Mouse (Mus musculus) G1E-ER4 (cell line): ENCODE data around the gene Gm26602. TPM values are rescaled to one million over a fixed set of nuclear protein-coding genes. Genes with fewer than 3 reads are reported as not detected.

Source experiments
- GATA1 ChIP-seq: IDR thresholded peaks from one replicate; pipeline ENCODE4 v1.8.0; 2012; ENCODE audit warnings: low read length, inconsistent platforms
- polyA plus RNA-seq: library from polyadenylated mRNA; stranded (reverse); fragments of >175 nt; gene quantifications from 2 replicates; pipeline ENCODE4 v1.2.3, GENCODE M21; 2012

Gm26602 gene
- polyA plus RNA-seq = not detected in 2 replicates

DNA sequence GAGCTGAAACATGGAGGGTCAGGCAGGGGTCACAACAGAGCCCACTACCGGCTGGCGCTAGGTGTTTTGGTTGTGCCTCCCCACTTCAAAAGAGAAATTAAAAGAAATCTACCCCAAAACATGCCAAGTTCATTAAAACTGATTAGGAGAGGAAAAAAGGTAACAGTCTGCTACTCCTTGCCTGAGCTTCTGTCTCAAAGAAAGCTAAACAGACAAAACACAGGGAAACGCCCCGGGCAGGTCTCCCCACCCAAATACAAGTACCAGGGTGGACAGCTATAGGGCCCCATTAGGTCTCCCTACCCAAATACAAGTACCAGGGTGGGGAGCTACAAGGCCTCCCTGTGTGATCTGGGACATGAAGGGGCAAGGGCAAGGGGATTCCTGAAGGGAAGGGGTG is at the start of gene Gm26602:
Gene Gm26602 (plus strand): TSS at position 301 of the 400 bp plus-strand sequence.
- no peak for TF ChIP-seq GATA1

GRCm38 (mm10) chr10:79861230-79862048 is 49.2 kb upstream of the Gm26602 start:
- no peak for TF ChIP-seq GATA1

- TF ChIP-seq GATA1 = no peak
These were observed 48.4 kb upstream of the Gm26602 start for GRCm38 (mm10) chr10:79862049-79862788.

DNA sequence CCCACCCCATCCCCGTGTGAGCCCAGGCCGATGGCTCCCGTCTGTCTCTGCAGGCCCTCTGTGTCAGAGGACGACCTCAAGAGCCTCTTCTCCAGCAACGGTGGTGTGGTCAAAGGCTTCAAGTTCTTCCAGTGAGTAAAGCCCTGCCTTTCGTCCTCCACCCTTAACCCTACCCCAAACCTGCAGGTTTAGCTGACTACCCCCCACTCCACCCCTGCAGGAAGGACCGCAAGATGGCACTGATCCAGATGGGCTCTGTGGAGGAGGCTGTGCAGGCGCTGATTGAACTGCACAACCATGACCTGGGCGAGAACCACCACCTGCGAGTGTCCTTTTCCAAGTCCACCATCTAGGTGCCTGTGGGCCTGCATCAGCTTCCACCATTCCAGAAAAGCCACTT is 47.7 kb upstream of the Gm26602 start:
- no peak for TF ChIP-seq GATA1

DNA sequence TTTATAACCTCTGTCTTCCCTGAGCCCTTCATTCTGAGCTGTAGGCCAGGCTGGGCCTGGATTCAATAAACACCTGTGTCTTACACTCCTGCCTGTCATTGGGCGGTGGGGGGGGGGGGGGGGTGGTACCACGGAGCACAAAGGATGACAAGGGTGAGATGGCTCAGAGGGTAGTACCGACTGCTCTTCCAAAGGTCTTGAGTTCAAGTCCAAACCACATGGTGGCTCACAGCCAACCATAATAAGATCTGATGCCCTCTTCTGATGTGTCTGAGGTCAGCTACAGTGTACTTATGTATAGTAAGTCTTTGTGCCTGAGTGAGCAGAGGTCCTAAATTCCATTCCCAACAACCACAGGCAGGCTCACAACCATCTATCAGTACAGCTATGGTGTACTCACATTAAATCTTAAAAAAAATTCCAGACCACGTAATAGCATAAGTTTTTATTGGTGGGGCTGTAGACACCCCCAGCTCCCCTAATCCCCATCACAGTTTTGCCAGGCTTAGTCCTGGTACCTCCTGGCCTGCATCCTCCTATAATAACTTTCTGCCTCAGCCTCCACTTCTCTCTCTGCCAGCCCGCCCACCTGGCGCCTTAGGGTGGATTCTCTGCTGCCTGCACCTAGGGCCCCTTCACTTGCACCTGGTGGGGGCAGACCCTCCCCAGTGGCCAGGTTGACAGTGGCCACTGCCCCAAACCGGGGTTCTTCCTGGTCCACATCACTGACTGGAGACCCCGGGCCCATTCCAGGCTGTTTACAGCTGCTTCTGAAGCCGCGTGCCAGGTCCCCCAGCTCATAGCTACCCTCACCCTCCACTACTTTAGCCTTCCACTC is 46.1 kb upstream of the Gm26602 start:
- TF ChIP-seq GATA1 = no peak

DNA sequence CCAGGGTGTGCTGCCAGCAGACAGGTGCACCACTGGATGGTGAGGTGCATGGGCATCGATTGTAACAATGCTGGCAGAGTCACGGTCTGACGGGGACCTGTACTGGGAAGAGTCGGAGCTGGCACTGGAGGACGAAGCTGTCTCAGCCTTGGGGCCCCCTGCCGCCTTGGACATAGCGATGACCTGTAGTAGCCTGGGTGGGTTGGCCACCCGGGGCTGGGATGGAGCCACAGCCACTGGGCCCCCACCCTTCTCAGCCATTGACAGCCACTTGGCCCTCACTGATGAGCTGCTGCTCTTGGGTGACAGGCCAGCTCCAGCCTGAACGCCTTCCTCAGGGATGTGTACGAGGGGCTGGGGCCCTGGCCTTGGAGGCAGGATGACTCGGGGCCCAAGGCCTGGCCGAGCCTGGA is 45.5 kb upstream of the Gm26602 start:
- TF ChIP-seq GATA1 = no peak

GRCm38 (mm10) chr10:79865801-79866295 is 44.8 kb upstream of the Gm26602 start:
- no peak for TF ChIP-seq GATA1

DNA sequence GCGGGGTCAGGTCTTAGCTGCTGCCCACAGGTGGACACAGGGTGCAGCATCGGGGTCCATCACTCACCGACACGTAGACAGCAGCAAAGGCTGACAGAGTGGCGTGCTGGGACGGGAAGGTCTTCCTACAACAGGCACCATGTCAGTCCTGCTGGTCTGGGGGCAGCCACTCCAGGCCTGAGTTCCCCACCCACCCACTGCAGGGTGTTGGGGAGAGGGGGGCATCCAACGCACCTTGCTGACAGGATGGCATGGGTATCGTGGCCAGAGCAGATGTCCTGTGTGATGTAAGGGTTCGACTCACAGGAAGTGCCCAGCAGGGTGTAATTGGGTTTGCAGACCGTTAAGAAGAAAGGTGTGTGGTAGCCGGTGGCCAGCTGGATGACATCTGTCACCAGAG is 44.1 kb upstream of the Gm26602 start:
- no peak for TF ChIP-seq GATA1

- no peak for TF ChIP-seq GATA1
These were observed 38.8 kb upstream of the Gm26602 start for GRCm38 (mm10) chr10:79871845-79872244.

- TF ChIP-seq GATA1 = no peak
These were observed 37.8 kb upstream of the Gm26602 start for GRCm38 (mm10) chr10:79872862-79873261.

GRCm38 (mm10) chr10:79873313-79873712 is 37.3 kb upstream of the Gm26602 start:
- no peak for TF ChIP-seq GATA1

GRCm38 (mm10) chr10:79873715-79874289 is 36.9 kb upstream of the Gm26602 start:
- TF ChIP-seq GATA1 = no peak

DNA sequence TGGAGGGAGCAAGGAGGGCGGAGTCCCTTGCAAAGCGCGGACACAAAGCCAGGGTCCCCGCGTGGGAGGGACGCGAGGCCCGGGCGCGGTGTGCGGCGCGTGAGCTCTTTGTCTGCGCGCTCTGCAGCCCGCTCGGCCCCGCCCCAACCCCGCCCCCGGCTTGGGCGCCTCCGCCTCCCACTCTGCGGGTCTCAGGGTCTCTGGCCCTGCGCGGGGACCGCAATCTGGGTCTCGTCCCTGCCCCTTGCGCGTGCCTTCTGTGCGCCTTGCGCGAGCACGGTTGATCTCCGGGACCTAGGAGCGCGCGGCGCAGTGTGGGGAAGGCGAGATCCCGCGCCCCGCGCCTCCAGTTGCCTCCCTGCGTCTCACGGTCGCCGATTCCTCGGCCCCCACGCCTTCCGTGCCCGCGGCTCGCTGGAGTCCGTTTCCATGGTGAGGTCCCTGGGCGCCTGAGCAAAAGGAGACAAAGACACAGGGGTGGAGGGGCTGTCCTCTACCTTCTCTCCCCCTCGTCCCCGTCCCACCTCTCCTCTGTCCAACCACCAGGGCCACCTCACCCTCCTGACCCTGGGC is 36.3 kb upstream of the Gm26602 start, which contains the start of the genes Prtn3 and Plppr3:
Gene Prtn3 (plus strand): TSS at position 187 of the 573 bp plus-strand sequence.
Gene Plppr3 (minus strand): TSS at position 345 of the 573 bp plus-strand sequence.
- TF ChIP-seq GATA1 = no peak

- TF ChIP-seq GATA1 = no peak
These were observed 33.5 kb upstream of the Gm26602 start for GRCm38 (mm10) chr10:79877174-79877573.

- TF ChIP-seq GATA1 = no peak
These were observed 32.9 kb upstream of the Gm26602 start for GRCm38 (mm10) chr10:79877757-79878156.
